Comparison of ENCODE assay signal across 22 mouse cellular contexts in genomic region chr2:158847991-158848390, GRCm38 (mm10).
"Had no signal": no experiment of that assay in that cellular context is flagged by ENCODE, and none has a peak within 500 bp of the region (broad histone marks: within the 10 kb centered on the region; RNA-seq: fewer than 3 reads in every experiment).

No protein-coding gene starts in this region.

- H3K9me3 ChIP-seq: limb, embryonic 12.5 days; limb, embryonic 15.5 days; liver, embryonic 12.5 days; liver, embryonic 15.5 days; lung, embryonic 15.5 days; midbrain, embryonic 12.5 days; midbrain, embryonic 15.5 days; neural tube, embryonic 12.5 days; neural tube, embryonic 15.5 days; stomach, embryonic 15.5 days had no signal

- H3K4me1 ChIP-seq: liver, embryonic 12.5 days; liver, embryonic 15.5 days; lung, embryonic 15.5 days; midbrain, embryonic 12.5 days; neural tube, embryonic 12.5 days had no signal

- H3K27ac ChIP-seq: kidney, postnatal 0 days; layer of hippocampus, adult 2 months; limb, embryonic 12.5 days; limb, embryonic 15.5 days; liver, embryonic 12.5 days; liver, embryonic 15.5 days; lung, embryonic 15.5 days; midbrain, embryonic 12.5 days; midbrain, embryonic 15.5 days; neural tube, embryonic 12.5 days; neural tube, embryonic 15.5 days; stomach, embryonic 15.5 days had no signal

- H3K9ac ChIP-seq: limb, embryonic 12.5 days; limb, embryonic 15.5 days; liver, embryonic 12.5 days; liver, embryonic 15.5 days; lung, embryonic 15.5 days; midbrain, embryonic 12.5 days; midbrain, embryonic 15.5 days; neural tube, embryonic 12.5 days; neural tube, embryonic 15.5 days; stomach, embryonic 15.5 days had no signal

- H3K4me3 ChIP-seq: layer of hippocampus, adult 2 months; limb, embryonic 12.5 days; limb, embryonic 15.5 days; liver, embryonic 12.5 days; liver, embryonic 15.5 days; lung, embryonic 15.5 days; midbrain, embryonic 12.5 days; midbrain, embryonic 15.5 days; neural tube, embryonic 12.5 days; neural tube, embryonic 15.5 days; stomach, embryonic 15.5 days had no signal

- H3K27me3 ChIP-seq: limb, embryonic 12.5 days; limb, embryonic 15.5 days; liver, embryonic 12.5 days; liver, embryonic 15.5 days; lung, embryonic 15.5 days; midbrain, embryonic 12.5 days; midbrain, embryonic 15.5 days; neural tube, embryonic 12.5 days; neural tube, embryonic 15.5 days; stomach, embryonic 15.5 days had no signal

- H3K4me2 ChIP-seq: limb, embryonic 12.5 days; limb, embryonic 15.5 days; liver, embryonic 12.5 days; liver, embryonic 15.5 days; lung, embryonic 15.5 days; midbrain, embryonic 12.5 days; midbrain, embryonic 15.5 days; neural tube, embryonic 12.5 days; neural tube, embryonic 15.5 days; stomach, embryonic 15.5 days had no signal

- ATAC-seq: liver, embryonic 12.5 days; midbrain, embryonic 15.5 days had no signal

- DNase-seq: kidney, postnatal 25 days; layer of hippocampus, adult 9-11 months; lung, adult 18-20 months; lung, postnatal 14 days; lung, postnatal 4 days; right cerebral cortex, adult 18-20 months; right cerebral cortex, postnatal 14 days; right cerebral cortex, postnatal 4 days; spleen, adult 18-20 months; thymus, postnatal 25 days had no signal

- H3K36me3 ChIP-seq: stomach, embryonic 15.5 days had no signal
